Mouse (Mus musculus): ENCODE data around the gene Rinl.

Gene Rinl

GRCm38 (mm10) chr7:28823932-28824331, 35.2 kb downstream of the Rinl start:
- DNase-seq (ENCODE audit: low spot score) = no peak

- peak; percentile 83 for DNase-seq (ENCODE audit: low spot score)
Observed at GRCm38 (mm10) chr7:28824941-28825685, 36.3 kb downstream of the Rinl start, which contains the start of gene Ech1. Gene Ech1, plus strand, starts transcription at chr7:28825217.

GRCm38 (mm10) chr7:28825686-28826401, 37.1 kb downstream of the Rinl start:
- DNase-seq (ENCODE audit: low spot score) = no peak

GRCm38 (mm10) chr7:28826402-28826772, 37.6 kb downstream of the Rinl start:
- no peak for DNase-seq (ENCODE audit: low spot score)

- DNase-seq (ENCODE audit: low spot score) = no peak
Observed at GRCm38 (mm10) chr7:28827338-28827737, 38.6 kb downstream of the Rinl start.

GRCm38 (mm10) chr7:28829821-28830220, 41.1 kb downstream of the Rinl start:
- no peak for DNase-seq (ENCODE audit: low spot score)

GRCm38 (mm10) chr7:28830981-28831380, 42.2 kb downstream of the Rinl start:
- DNase-seq (ENCODE audit: low spot score) = no peak

- DNase-seq (ENCODE audit: low spot score) = no peak
Observed at GRCm38 (mm10) chr7:28831411-28832125, 42.8 kb downstream of the Rinl start.

GRCm38 (mm10) chr7:28832137-28832536, 43.4 kb downstream of the Rinl start:
- DNase-seq (ENCODE audit: low spot score) = no peak

GRCm38 (mm10) chr7:28833723-28834347, 45.1 kb downstream of the Rinl start, which contains the start of gene Lgals4:
Gene Lgals4, plus strand, starts transcription at chr7:28833854.
- DNase-seq (ENCODE audit: low spot score) = no peak

GRCm38 (mm10) chr7:28836936-28837335, 48.2 kb downstream of the Rinl start:
- DNase-seq (ENCODE audit: low spot score) = no peak

GRCm38 (mm10) chr7:28838331-28838730, 49.6 kb downstream of the Rinl start:
- DNase-seq (ENCODE audit: low spot score) = no peak

GRCm38 (mm10) chr7:28847273-28847672, 58.5 kb downstream of the Rinl start:
- no peak for DNase-seq (ENCODE audit: low spot score)
